8 mouse cellular contexts compared by ENCODE assay signal in the genomic region with DNA sequence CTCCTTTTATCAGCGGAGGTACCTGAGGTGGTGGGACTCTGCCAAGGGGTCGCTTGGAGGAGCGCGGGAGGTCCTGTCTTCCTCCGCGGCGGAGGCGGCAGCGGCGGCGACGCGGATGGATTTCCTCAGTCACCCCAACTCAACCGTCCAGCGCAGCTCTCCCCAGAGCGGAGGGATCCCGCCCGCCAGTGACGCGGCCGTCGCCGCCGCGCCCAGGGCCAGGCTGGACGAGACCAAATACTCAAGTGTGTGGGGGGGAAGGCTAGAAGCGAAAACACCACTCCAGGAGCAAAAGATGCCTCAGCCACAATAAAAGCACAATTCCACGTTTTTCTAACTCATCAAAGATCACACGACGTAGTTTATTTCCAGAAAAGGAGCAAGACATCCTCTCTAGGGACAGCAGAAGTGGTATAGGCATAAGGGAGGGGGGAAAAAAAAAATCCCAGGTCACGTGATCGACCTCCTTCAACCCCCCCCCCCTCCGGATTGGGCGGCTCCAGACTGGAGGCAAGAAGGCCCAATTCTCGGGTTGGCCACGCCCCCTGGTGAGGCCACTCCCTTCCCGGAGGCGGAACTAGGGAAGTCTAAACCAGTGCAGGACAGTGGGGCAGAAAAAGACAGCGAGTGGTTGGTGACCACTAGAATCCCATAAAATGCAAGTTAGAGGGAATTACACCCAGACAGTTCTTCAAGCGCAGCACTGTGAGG. TPM values are rescaled to one million over a fixed set of nuclear protein-coding genes. Genes with fewer than 3 reads are reported as not detected.
A peak's percentile ranks its signal among the peaks of the same experiment; 100 is the strongest.
DNase-seq lines count a peak whose midpoint lies in the region; ATAC-seq and TF ChIP-seq lines count a peak whose summit lies in the region.

TSS of gene Epo (minus strand) at position 126 of the 711 bp plus-strand sequence.
TSS of gene Gnb2 (minus strand) at position 394 of the 711 bp plus-strand sequence.

- peaks cover 43% of the 10 kb centered on the region for H3K4me1 ChIP-seq in hindbrain, embryonic 10.5 days (replicated peaks)
- H3K4me1 ChIP-seq in lung, postnatal 0 days (ENCODE audit: insufficient read depth, low read depth, low read length) = peaks cover 10% of the 10 kb centered on the region

- H3K9ac ChIP-seq in lung, postnatal 0 days (replicated peaks; ENCODE audit: low read depth) = peak within 1 kb of the TSS; percentile 79

- H3K4me2 ChIP-seq in lung, postnatal 0 days (replicated peaks; ENCODE audit: low read depth, low read length) = peak within 1 kb of the TSS; percentile 92

- DNase-seq in MN1 (ENCODE audit: low spot score) = peak; percentile 99
- DNase-seq in cerebellum, adult 9-10 months = peak; percentile 99
- peak; percentile 98 for DNase-seq in hindbrain, embryonic 10.5 days (ENCODE audit: low spot score)
- DNase-seq in layer of hippocampus, adult 9-11 months = peak; percentile 98
- peak; percentile 97 for DNase-seq in lung, postnatal 0 days (ENCODE audit: low spot score)
- DNase-seq in ovary, postnatal 14 days (ENCODE audit: low spot score) = peak; percentile 94
- peak; percentile 99 for DNase-seq in thymus, postnatal 14 days

- WGBS in hindbrain, embryonic 10.5 days = under 1% methylated on average over 40 of the region's 40 CpGs
- under 1% methylated on average over 30 of the region's 40 CpGs for WGBS in lung, postnatal 0 days

- TF ChIP-seq CTCF in lung, postnatal 0 days (IDR thresholded peaks at IDR 0.05) = no peak

- no peaks in the 10 kb centered on the region for H3K9me3 ChIP-seq in hindbrain, embryonic 10.5 days
- H3K9me3 ChIP-seq in lung, postnatal 0 days (ENCODE audit: low read length) = no peaks in the 10 kb centered on the region

- H3K27ac ChIP-seq in hindbrain, embryonic 10.5 days = peak within 1 kb of the TSS; percentile 95
- peak within 1 kb of the TSS; percentile 89 for H3K27ac ChIP-seq in lung, postnatal 0 days (ENCODE audit: low read length)

- peak; percentile 77 for TF ChIP-seq EP300 in lung, postnatal 0 days (IDR thresholded peaks at IDR 0.05)

- peak; percentile 68 for ATAC-seq in frontal cortex, adult (ENCODE audit: low TSS enrichment)
- ATAC-seq in lung, postnatal 0 days = peak; percentile 81

- peaks cover 23% of the 10 kb centered on the region for H3K36me3 ChIP-seq in hindbrain, embryonic 10.5 days
- H3K36me3 ChIP-seq in lung, postnatal 0 days (ENCODE audit: insufficient read depth, low read length) = peaks cover 11% of the 10 kb centered on the region

- peak within 1 kb of the TSS; percentile 82 for H3K4me3 ChIP-seq in hindbrain, embryonic 10.5 days
- peak within 1 kb of the TSS; percentile 75 for H3K4me3 ChIP-seq in lung, postnatal 0 days (ENCODE audit: low read depth, low read length)

- no peaks in the 10 kb centered on the region for H3K27me3 ChIP-seq in hindbrain, embryonic 10.5 days (ENCODE audit: insufficient read depth, poor library complexity, severe bottlenecking)
- H3K27me3 ChIP-seq in lung, postnatal 0 days (replicated peaks; ENCODE audit: insufficient read depth, low read length) = no peaks in the 10 kb centered on the region

RNA-seq across cellular contexts. Expression of gene Epo, which starts in this region (rescaled TPM):
- polyA plus RNA-seq in hindbrain, embryonic 10.5 days (2016; fragmentation: Nextera tagmentation; extraction: Ambion mirVana) = 1.3 and 4.5 TPM in 2 replicates
- not detected in 2 replicates for polyA plus RNA-seq in lung, postnatal 0 days (2015; fragmentation: Nextera tagmentation; extraction: Ambion mirVana)

RNA-seq across cellular contexts. Expression of gene Gnb2, which starts in this region (rescaled TPM):
- polyA plus RNA-seq in hindbrain, embryonic 10.5 days (2016; fragmentation: Nextera tagmentation; extraction: Ambion mirVana) = 387 and 460 TPM in 2 replicates
- 507 and 513 TPM in 2 replicates for polyA plus RNA-seq in lung, postnatal 0 days (2015; fragmentation: Nextera tagmentation; extraction: Ambion mirVana)

Comparison
In these comparisons a context has a peak if more than half of its experiments do, and no peak if none do; other contexts are left out.
1. Peak in every context shown above with its lines: DNase-seq, ATAC-seq, H3K4me3 ChIP-seq and H3K27ac ChIP-seq.